Mouse (Mus musculus): ENCODE results near the gene Crim1.
A peak's percentile ranks its signal among the peaks of the same experiment; 100 is the strongest.

Gene Crim1

GRCm38 (mm10) chr17:78327187-78327586 is 127.1 kb downstream of the Crim1 start:
- DNase-seq (ENCODE audit: low spot score in 2 of 2) = no peak

GRCm38 (mm10) chr17:78328287-78328686 is 128.2 kb downstream of the Crim1 start:
- no peak for DNase-seq (ENCODE audit: low spot score in 2 of 2)

GRCm38 (mm10) chr17:78331438-78331837 is 131.4 kb downstream of the Crim1 start:
- DNase-seq (ENCODE audit: low spot score in 2 of 2) = no peak

GRCm38 (mm10) chr17:78333275-78333674 is 133.2 kb downstream of the Crim1 start:
- no peak for DNase-seq (ENCODE audit: low spot score in 2 of 2)

- no peak for DNase-seq (ENCODE audit: low spot score in 2 of 2)
Observed at GRCm38 (mm10) chr17:78335250-78335649, 135.2 kb downstream of the Crim1 start.

- DNase-seq (ENCODE audit: low spot score in 2 of 2) = no peak
Observed at GRCm38 (mm10) chr17:78343688-78344087, 143.6 kb downstream of the Crim1 start.

- DNase-seq (ENCODE audit: low spot score in 2 of 2) = no peak
Observed at GRCm38 (mm10) chr17:78347111-78347801, 147.2 kb downstream of the Crim1 start.

GRCm38 (mm10) chr17:78351676-78352499 is 151.8 kb downstream of the Crim1 start:
- peak; percentile 42 to 53 for DNase-seq (ENCODE audit: low spot score in 2 of 2)

- DNase-seq (ENCODE audit: low spot score in 2 of 2) = peak in 1 of 2 experiments; percentile 33
Observed at GRCm38 (mm10) chr17:78352500-78352855, 152.4 kb downstream of the Crim1 start.

- no peak for DNase-seq (ENCODE audit: low spot score in 2 of 2)
Observed at GRCm38 (mm10) chr17:78354411-78354810, 154.4 kb downstream of the Crim1 start.

- DNase-seq (ENCODE audit: low spot score in 2 of 2) = no peak
Observed at GRCm38 (mm10) chr17:78354871-78355270, 154.8 kb downstream of the Crim1 start.

- DNase-seq (ENCODE audit: low spot score in 2 of 2) = no peak
Observed at GRCm38 (mm10) chr17:78355611-78356010, 155.6 kb downstream of the Crim1 start.

- DNase-seq (ENCODE audit: low spot score in 2 of 2) = no peak
Observed at GRCm38 (mm10) chr17:78357753-78358152, 157.7 kb downstream of the Crim1 start.

GRCm38 (mm10) chr17:78358251-78358726 is 158.2 kb downstream of the Crim1 start:
- DNase-seq (ENCODE audit: low spot score in 2 of 2) = no peak

- peak; percentile 82 to 83 for DNase-seq (ENCODE audit: low spot score in 2 of 2)
Observed at GRCm38 (mm10) chr17:78361939-78362728, 162.1 kb downstream of the Crim1 start.

GRCm38 (mm10) chr17:78364555-78365302 is 164.7 kb downstream of the Crim1 start:
- no peak for DNase-seq (ENCODE audit: low spot score in 2 of 2)

GRCm38 (mm10) chr17:78366070-78366469 is 166.0 kb downstream of the Crim1 start:
- no peak for DNase-seq (ENCODE audit: low spot score in 2 of 2)

GRCm38 (mm10) chr17:78368481-78368880 is 168.4 kb downstream of the Crim1 start:
- DNase-seq (ENCODE audit: low spot score in 2 of 2) = no peak

- no peak for DNase-seq (ENCODE audit: low spot score in 2 of 2)
Observed at GRCm38 (mm10) chr17:78370445-78370844, 170.4 kb downstream of the Crim1 start.

- DNase-seq (ENCODE audit: low spot score in 2 of 2) = no peak
Observed at GRCm38 (mm10) chr17:78373174-78373573, 173.1 kb downstream of the Crim1 start.

- DNase-seq (ENCODE audit: low spot score in 2 of 2) = no peak
Observed at GRCm38 (mm10) chr17:78373849-78374248, 173.8 kb downstream of the Crim1 start.

Data from natural killer cell, adult 2 months (primary cell).